Mouse (Mus musculus) small intestine, adult 2 months (tissue): ENCODE measurements around the gene Ak2.

Source experiments
- CTCF ChIP-seq: fragments of 200-500 bp; IDR thresholded peaks from 2 replicates; pipeline ENCODE4 v1.5.1; 2012; ENCODE audit warnings: low read depth, mild to moderate bottlenecking, control low read depth, inconsistent platforms, low read length, moderate library complexity, mixed read lengths; ENCODE audit not compliant: insufficient replicate concordance, insufficient read length; ENCODE audit errors: extremely low read depth
- POLR2A ChIP-seq: fragments of 200-500 bp; IDR thresholded peaks from 2 replicates; pipeline ENCODE4 v1.6.1; 2012; ENCODE audit warnings: low read depth, mild to moderate bottlenecking, control low read depth, inconsistent platforms, low read length, moderate library complexity

DNA sequence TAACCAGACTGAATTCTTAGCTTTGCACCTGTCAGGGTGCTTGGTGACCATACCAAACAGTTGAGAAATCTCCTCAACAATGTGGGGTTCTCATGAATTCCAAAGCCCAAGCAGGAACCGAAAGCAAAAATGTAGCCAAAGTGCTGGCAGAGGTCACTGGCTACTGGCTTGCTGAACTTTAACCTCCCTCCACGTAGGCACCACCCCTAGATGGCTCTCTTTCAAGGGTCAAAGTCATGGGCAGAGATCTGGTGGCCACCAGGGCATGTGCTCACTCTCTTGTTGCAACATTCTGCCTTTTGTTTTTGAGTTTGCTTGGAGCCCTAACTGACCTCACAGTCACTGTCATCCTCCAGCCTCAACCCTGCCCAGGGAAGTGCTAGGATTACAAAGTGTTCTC lies 8.1 kb upstream of the Ak2 start:
- TF ChIP-seq CTCF (no peak), POLR2A (no peak)
